Mouse (Mus musculus): ENCODE measurements at regions not wholly inside any gene's neighbourhood (a gene's known extent, or its start where the extent isn't known, plus 50 kb on each side); places are given as distances from the start of the nearest gene placed in this dataset.

- in situ Hi-C loops (cut with MboI; ENCODE audit: low pct_ligation_motif_present, low pct_unique_long_range_greater_than_20kb, low sequenced_read_pairs) (no loop called here), dilution Hi-C loops (cut with MboI; ENCODE audit: extremely low pct_ligation_motif_present, extremely low pct_unique_long_range_greater_than_20kb, low sequenced_read_pairs) (no loop called here)
- no peaks in the 10 kb centered on the region for H3K36me3 ChIP-seq (replicated peaks in 1 of 2; ENCODE audit: control insufficient read depth in 1 of 2, insufficient read depth in 1 of 2, low read length in 1 of 2)
Measured at GRCm38 (mm10) chr3:63616127-63616526, 132.4 kb upstream of the Gm34302 start.

GRCm38 (mm10) chr3:63613652-63614051 lies 130.0 kb upstream of the Gm34302 start:
- Histone ChIP-seq H3K79me2 (replicated peaks; ENCODE audit: control insufficient read depth, extremely low read depth, insufficient read depth, poor library complexity, severe bottlenecking) (no peaks in the 10 kb centered on the region), H3K4me2 (ENCODE audit: insufficient read depth, low read depth, poor library complexity, severe bottlenecking) (no peak overlapping the region), H3K9me3 (replicated peaks; ENCODE audit: low read length) (no peaks in the 10 kb centered on the region), H3K4me1 (ENCODE audit: control insufficient read depth in 1 of 2, insufficient read depth in 2 of 2) (peaks cover 0 to 5% of the 10 kb centered on the region in 2 experiments; a peak in 2 of 4 replicates), H3K9ac (ENCODE audit: insufficient read depth, low read depth) (no peak overlapping the region), H3K4me3 (replicated peaks in 1 of 3; ENCODE audit: low read depth in 2 of 3, low read length in 2 of 3, poor library complexity in 1 of 3) (no peak overlapping the region), H3K27me3 (replicated peaks) (no peaks in the 10 kb centered on the region), H3K36me3 (replicated peaks in 1 of 2; ENCODE audit: control insufficient read depth in 1 of 2, insufficient read depth in 1 of 2, low read length in 1 of 2) (no peaks in the 10 kb centered on the region), H3K27ac (ENCODE audit: insufficient read depth, low read depth) (no peak overlapping the region)
- no peak for DNase-seq (ENCODE audit: extremely low read depth)
- in situ Hi-C loops (cut with MboI; ENCODE audit: low pct_ligation_motif_present, low pct_unique_long_range_greater_than_20kb, low sequenced_read_pairs): no loop called here
- no peak for TF ChIP-seq TBP (conservative IDR thresholded peaks at IDR 0.05; ENCODE audit: low read depth, low read length)
- no peak for TF ChIP-seq ZMIZ1 (IDR thresholded peaks at IDR 0.05; ENCODE audit: low read depth, low read length)
- TF ChIP-seq EP300 (IDR thresholded peaks at IDR 0.05; ENCODE audit: low read length): no peak
- TF ChIP-seq JUN (IDR thresholded peaks at IDR 0.05; ENCODE audit: insufficient read depth, low read depth, low read length): no peak
- no peak for TF ChIP-seq RAD21 (IDR thresholded peaks at IDR 0.05; ENCODE audit: low read depth, low read length)
- dilution Hi-C loops (cut with MboI; ENCODE audit: extremely low pct_ligation_motif_present, extremely low pct_unique_long_range_greater_than_20kb, low sequenced_read_pairs): no loop called here

More at GRCm38 (mm10) chr3:63616127-63616526, 132.4 kb upstream of the Gm34302 start:
- Histone ChIP-seq H3K4me3 (replicated peaks in 1 of 3; ENCODE audit: low read depth in 2 of 3, low read length in 2 of 3, poor library complexity in 1 of 3) (no peak overlapping the region), H3K27ac (ENCODE audit: insufficient read depth, low read depth) (no peak overlapping the region), H3K9ac (ENCODE audit: insufficient read depth, low read depth) (no peak overlapping the region), H3K9me3 (replicated peaks; ENCODE audit: low read length) (no peaks in the 10 kb centered on the region), H3K27me3 (replicated peaks) (no peaks in the 10 kb centered on the region), H3K79me2 (replicated peaks; ENCODE audit: control insufficient read depth, extremely low read depth, insufficient read depth, poor library complexity, severe bottlenecking) (no peaks in the 10 kb centered on the region), H3K4me2 (ENCODE audit: insufficient read depth, low read depth, poor library complexity, severe bottlenecking) (no peak overlapping the region), H3K4me1 (ENCODE audit: control insufficient read depth in 1 of 2, insufficient read depth in 2 of 2) (no peaks in the 10 kb centered on the region)
- TF ChIP-seq POLR2AphosphoS2 (IDR thresholded peaks at IDR 0.05; ENCODE audit: low read depth, low read length) (no peak), SMC3 (IDR thresholded peaks at IDR 0.05; ENCODE audit: low read depth, low read length) (no peak), IRF4 (IDR thresholded peaks at IDR 0.05; ENCODE audit: low read depth, low read length) (no peak), ETS1 (conservative IDR thresholded peaks at IDR 0.05; ENCODE audit: low read depth, low read length) (no peak), RCOR1 (conservative IDR thresholded peaks at IDR 0.05; ENCODE audit: low read depth, low read length) (no peak), KAT2A (IDR thresholded peaks at IDR 0.05; ENCODE audit: insufficient replicate concordance, low read length) (no peak), ZKSCAN1 (IDR thresholded peaks at IDR 0.05; ENCODE audit: borderline replicate concordance, low read depth, low read length) (no peak)
- no peak for DNase-seq (ENCODE audit: extremely low read depth)

GRCm38 (mm10) chr3:63612767-63613363 lies 129.2 kb upstream of the Gm34302 start:
- Histone ChIP-seq H3K4me3 (replicated peaks in 1 of 3; ENCODE audit: low read depth in 2 of 3, low read length in 2 of 3, poor library complexity in 1 of 3) (no peak overlapping the region), H3K27me3 (replicated peaks) (no peaks in the 10 kb centered on the region), H3K4me2 (ENCODE audit: insufficient read depth, low read depth, poor library complexity, severe bottlenecking) (no peak overlapping the region), H3K36me3 (replicated peaks in 1 of 2; ENCODE audit: control insufficient read depth in 1 of 2, insufficient read depth in 1 of 2, low read length in 1 of 2) (no peaks in the 10 kb centered on the region), H3K4me1 (ENCODE audit: control insufficient read depth in 1 of 2, insufficient read depth in 2 of 2) (peaks cover 0 to 6% of the 10 kb centered on the region in 2 experiments; a peak in 2 of 4 replicates), H3K27ac (ENCODE audit: insufficient read depth, low read depth) (no peak overlapping the region), H3K9ac (ENCODE audit: insufficient read depth, low read depth) (no peak overlapping the region), H3K79me2 (replicated peaks; ENCODE audit: control insufficient read depth, extremely low read depth, insufficient read depth, poor library complexity, severe bottlenecking) (no peaks in the 10 kb centered on the region), H3K9me3 (replicated peaks; ENCODE audit: low read length) (no peaks in the 10 kb centered on the region)
- no peak for DNase-seq (ENCODE audit: extremely low read depth)
- dilution Hi-C loops (cut with MboI; ENCODE audit: extremely low pct_ligation_motif_present, extremely low pct_unique_long_range_greater_than_20kb, low sequenced_read_pairs) (no loop called here), in situ Hi-C loops (cut with MboI; ENCODE audit: low pct_ligation_motif_present, low pct_unique_long_range_greater_than_20kb, low sequenced_read_pairs) (no loop called here)
- TF ChIP-seq GABPA (IDR thresholded peaks at IDR 0.05; ENCODE audit: insufficient replicate concordance, low read depth, low read length) (no peak), RAD21 (IDR thresholded peaks at IDR 0.05; ENCODE audit: low read depth, low read length) (no peak), NELFE (IDR thresholded peaks at IDR 0.05; ENCODE audit: low read depth, low read length) (no peak), CHD1 (IDR thresholded peaks at IDR 0.05; ENCODE audit: low read depth, low read length) (no peak), BHLHE40 (IDR thresholded peaks at IDR 0.05; ENCODE audit: low read depth, low read length) (no peak)

Measured in CH12.LX (cell line).